Mouse (Mus musculus) lung, embryonic 15.5 days (tissue): ENCODE measurements at regions not wholly inside any gene's neighbourhood (a gene's known extent, or its start where the extent isn't known, plus 50 kb on each side); places are given as distances from the start of the nearest gene placed in this dataset.

Experiments used
- ATAC-seq: fragments of 200-750 bp; cut with Nextera tagmentation; 2 replicates; pipeline ENCODE4 v1.8.0; 2017; ENCODE audit warnings: moderate number of reproducible peaks, borderline replicate concordance; ENCODE audit not compliant: low FRiP score, low TSS enrichment; ENCODE audit errors: extremely low read depth
- H3K27ac ChIP-seq: fragments of 300-500 bp; sonication (generic); 2 replicates; pipeline ENCODE4 v1.5.1; 2015; ENCODE audit warnings: moderate library complexity, mild to moderate bottlenecking, inconsistent platforms
- H3K27me3 ChIP-seq: fragments of 300-500 bp; sonication (generic); 2 replicates; pipeline ENCODE4 v1.6.1; 2015; ENCODE audit warnings: inconsistent platforms
- H3K36me3 ChIP-seq: fragments of 300-500 bp; sonication (generic); 2 replicates; pipeline ENCODE4 v1.6.1; 2015; ENCODE audit warnings: inconsistent platforms
- H3K4me1 ChIP-seq: fragments of 300-500 bp; sonication (generic); 2 replicates; pipeline ENCODE4 v1.6.1; 2015; ENCODE audit warnings: inconsistent platforms
- H3K4me2 ChIP-seq: fragments of 300-500 bp; sonication (generic); 2 replicates; pipeline ENCODE4 v1.6.1; 2015; ENCODE audit warnings: inconsistent platforms, mild to moderate bottlenecking, moderate library complexity
- H3K4me3 ChIP-seq: fragments of 300-500 bp; sonication (generic); 2 replicates; pipeline ENCODE4 v1.5.1; 2015; ENCODE audit warnings: mild to moderate bottlenecking, inconsistent platforms
- H3K9ac ChIP-seq: fragments of 300-500 bp; sonication (generic); 2 replicates; pipeline ENCODE4 v1.6.1; 2015; ENCODE audit warnings: inconsistent platforms
- H3K9me3 ChIP-seq: fragments of 300-500 bp; sonication (generic); 2 replicates; pipeline ENCODE4 v1.6.1; 2016; ENCODE audit warnings: inconsistent platforms
- WGBS: fragments of 180-500 bp; shearing (Covaris S2); methylation state at CpG from one replicate; pipeline ENCODE4 v1.1.7; 2015; 5-methylcytosine and 5-hydroxymethylcytosine counted together

DNA sequence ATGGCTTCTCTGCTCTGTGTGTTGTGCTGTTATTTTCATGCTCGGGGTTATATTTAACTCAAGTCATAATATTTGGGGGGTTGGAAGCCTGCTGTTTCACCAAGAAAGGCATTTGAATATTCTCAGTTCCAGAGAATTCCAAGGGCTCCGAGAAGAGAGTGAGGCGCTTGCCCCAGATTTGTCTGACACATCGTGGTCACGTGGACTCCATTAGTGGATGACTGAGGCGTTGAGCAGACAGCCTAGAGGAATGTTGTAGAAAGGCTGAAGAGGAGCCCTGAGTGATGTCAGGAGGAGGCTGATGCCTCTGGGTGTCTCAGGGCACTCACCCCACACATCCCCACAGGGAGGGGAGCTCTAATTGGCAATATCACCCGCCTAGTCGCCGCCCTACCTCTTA is 175.1 kb upstream of the Cadm1 start:
- H3K36me3 ChIP-seq: no peaks in the 10 kb centered on the region
- H3K27me3 ChIP-seq: 0 out of 2 replicates have a peak, but pooled peaks cover 6% of the 10 kb centered on the region
- no peak overlapping the region for H3K27ac ChIP-seq
- no peak for ATAC-seq
- no peaks in the 10 kb centered on the region for H3K9me3 ChIP-seq
- H3K4me1 ChIP-seq: peaks cover 27% of the 10 kb centered on the region
- H3K9ac ChIP-seq: no peak overlapping the region
- no peak overlapping the region for H3K4me2 ChIP-seq
- no peak overlapping the region for H3K4me3 ChIP-seq
- WGBS: 76% methylated on average over 9 of the region's 9 CpGs

DNA sequence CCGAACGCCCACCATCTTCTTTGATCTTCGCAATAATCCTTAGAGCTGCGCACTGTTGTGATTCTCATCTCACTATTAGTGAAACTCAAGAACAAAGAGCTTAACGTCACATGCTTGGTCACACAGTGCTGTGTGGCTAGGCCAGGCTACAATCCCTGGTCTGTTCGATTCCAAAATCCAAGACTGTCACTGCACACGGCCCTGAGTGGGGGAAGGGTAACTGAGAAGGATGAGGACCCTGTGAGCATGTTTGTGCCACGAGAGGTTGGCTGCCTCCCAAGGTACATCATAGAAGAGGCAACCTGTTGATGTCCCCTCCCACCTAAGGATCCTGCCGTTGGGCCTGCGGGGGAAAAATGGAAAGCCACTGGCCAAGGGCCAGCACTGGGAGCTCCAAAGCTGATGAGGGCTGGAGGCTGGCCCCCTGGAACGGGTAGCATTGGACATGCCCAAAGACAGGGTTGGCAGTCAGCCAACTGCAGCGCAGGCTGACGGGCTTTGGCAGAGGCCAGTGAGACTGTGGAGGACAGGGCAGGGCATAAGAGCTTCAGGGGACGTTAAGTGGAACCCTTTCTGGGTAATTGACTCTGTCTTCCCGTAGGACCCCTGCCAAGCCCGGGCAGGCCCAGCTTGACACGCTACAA is 172.1 kb upstream of the Cadm1 start:
- peak overlapping the region; percentile 20; the same call in 1 of the 2 replicates for H3K27ac ChIP-seq
- H3K27me3 ChIP-seq: no peaks in the 10 kb centered on the region
- WGBS: 39% methylated on average over 17 of the region's 17 CpGs

DNA sequence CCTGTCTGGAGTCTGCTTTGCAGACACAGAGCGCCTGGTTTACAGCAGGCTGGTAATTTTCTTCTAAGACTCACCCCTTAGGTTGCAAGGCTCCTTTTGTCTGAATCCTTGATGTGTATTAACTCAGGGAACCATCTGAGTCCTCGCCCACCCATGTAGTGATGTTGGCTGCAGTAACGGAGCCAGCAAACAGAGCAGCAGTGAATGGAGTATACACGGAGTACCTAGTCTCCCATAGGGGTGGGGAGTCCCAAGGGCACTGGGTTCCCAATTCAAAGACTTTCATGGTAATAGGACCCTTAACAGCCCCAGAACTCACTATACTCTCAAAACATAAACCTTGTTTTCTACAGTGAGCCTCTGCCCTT is 171.6 kb upstream of the Cadm1 start:
- Histone ChIP-seq H3K27ac (peak overlapping the region; percentile 20; the same call in 1 of the 2 replicates), H3K36me3 (no peaks in the 10 kb centered on the region), H3K4me1 (peaks cover 28% of the 10 kb centered on the region), H3K4me2 (no peak overlapping the region; the same call in 1 of the 2 replicates), H3K27me3 (no peaks in the 10 kb centered on the region), H3K9ac (no peak overlapping the region), H3K9me3 (no peaks in the 10 kb centered on the region), H3K4me3 (no peak overlapping the region)
- 50% methylated on average over 4 of the region's 4 CpGs for WGBS
- no peak for ATAC-seq

More for the DNA sequence above, 172.1 kb upstream of the Cadm1 start:
- H3K4me3 ChIP-seq: no peak overlapping the region
- no peaks in the 10 kb centered on the region for H3K36me3 ChIP-seq
- H3K4me2 ChIP-seq: no peak overlapping the region; the same call in 1 of the 2 replicates
- no peak overlapping the region for H3K9ac ChIP-seq
- no peaks in the 10 kb centered on the region for H3K9me3 ChIP-seq
- peak; percentile 84 for ATAC-seq
- H3K4me1 ChIP-seq: peaks cover 28% of the 10 kb centered on the region

DNA sequence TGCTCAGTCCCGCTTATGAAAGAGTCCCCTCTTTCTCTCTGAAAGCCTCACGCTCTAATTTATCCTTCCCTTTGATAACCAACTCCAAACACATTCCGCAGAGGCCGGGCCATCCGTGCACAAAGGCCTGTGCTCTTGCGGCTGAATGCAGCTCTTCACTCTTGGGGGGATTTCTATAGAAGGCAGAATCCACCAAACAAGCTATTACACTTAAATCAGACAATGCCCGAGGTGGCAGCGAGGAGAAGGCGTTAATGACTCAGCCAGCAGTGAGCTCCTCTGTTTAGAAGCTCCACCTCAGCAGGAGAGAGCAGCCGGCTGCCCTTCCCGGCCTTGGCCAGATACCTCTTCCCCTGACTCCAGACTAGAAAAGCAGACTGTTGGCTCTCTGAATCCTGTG is 166.9 kb upstream of the Cadm1 start:
- H3K9ac ChIP-seq: no peak overlapping the region
- H3K4me1 ChIP-seq: peaks cover 30% of the 10 kb centered on the region
- H3K36me3 ChIP-seq: no peaks in the 10 kb centered on the region
- 25% methylated on average over 11 of the region's 11 CpGs for WGBS
- no peaks in the 10 kb centered on the region for H3K9me3 ChIP-seq
- H3K27me3 ChIP-seq: peaks cover 17% of the 10 kb centered on the region
- H3K27ac ChIP-seq: no peak overlapping the region
- ATAC-seq: no peak
- no peak overlapping the region for H3K4me3 ChIP-seq
- H3K4me2 ChIP-seq: no peak overlapping the region

DNA sequence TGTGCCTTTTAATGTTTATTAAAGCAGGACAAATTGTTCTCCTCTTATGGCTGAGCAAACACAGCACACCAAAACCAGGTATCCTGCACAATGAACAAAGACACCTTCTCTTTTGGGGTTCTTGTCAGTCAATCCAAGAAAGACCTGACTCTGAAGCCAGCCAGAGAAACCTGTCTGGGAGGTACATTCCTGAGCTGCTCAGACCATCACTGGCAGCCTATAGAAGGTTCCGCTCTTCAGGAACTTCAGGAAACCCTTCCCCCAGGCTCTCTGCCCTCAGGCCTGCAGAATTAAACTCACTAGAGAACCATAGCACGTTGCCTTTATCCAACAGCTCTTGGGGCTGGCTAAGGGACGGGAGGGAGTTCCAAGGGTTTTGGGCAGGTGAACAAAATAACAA is 165.2 kb upstream of the Cadm1 start:
- Histone ChIP-seq H3K27ac (peak overlapping the region; percentile 41; the same call in 1 of the 2 replicates), H3K4me3 (no peak overlapping the region), H3K9ac (no peak overlapping the region), H3K27me3 (peaks cover 24% of the 10 kb centered on the region), H3K4me1 (peaks cover 28% of the 10 kb centered on the region), H3K4me2 (no peak overlapping the region), H3K36me3 (no peaks in the 10 kb centered on the region), H3K9me3 (no peaks in the 10 kb centered on the region)
- WGBS: 48% methylated on average over 3 of the region's 3 CpGs
- 0 out of 2 replicates have a peak, but pooled peaks have one; percentile 33 for ATAC-seq

DNA sequence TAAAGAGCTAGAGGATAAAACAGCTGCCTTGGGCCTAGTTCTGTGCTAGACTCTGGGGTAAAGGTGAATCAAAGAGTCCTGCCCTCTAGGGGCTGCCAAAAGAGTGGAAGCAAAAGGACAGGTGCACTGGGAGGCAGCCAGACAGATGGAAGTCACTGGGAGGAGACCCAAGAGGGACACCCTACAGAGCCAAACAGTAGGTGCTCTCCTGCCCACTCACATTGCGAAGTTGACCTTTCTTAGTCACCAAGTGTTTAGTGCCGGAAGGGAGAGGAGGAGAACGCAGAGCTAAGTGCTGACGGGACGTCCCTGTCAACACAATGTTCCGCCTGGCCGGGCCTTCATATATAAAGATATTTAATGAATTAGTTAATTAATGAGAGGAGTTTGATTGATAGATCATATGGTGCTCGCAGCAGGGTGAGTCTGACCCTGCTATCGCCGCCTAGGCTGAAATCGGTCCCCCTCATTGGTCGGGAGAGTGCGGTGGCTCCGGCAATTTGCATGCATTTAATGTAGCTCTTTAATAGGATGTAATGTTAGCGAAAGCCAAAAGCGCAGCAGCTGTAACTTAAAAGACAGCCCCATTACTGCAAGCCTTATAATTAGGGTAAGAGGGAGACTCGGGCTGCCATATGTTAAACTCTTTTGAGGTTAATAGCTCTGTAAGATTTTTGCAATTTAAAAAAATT is 162.6 kb upstream of the Cadm1 start:
- WGBS: 24% methylated on average over 17 of the region's 17 CpGs
- peak overlapping the region; percentile 24 for H3K4me3 ChIP-seq
- no peaks in the 10 kb centered on the region for H3K9me3 ChIP-seq
- no peak overlapping the region for H3K27ac ChIP-seq
- H3K9ac ChIP-seq: no peak overlapping the region
- peaks cover 28% of the 10 kb centered on the region for H3K4me1 ChIP-seq
- peak overlapping the region; percentile 53 for H3K4me2 ChIP-seq
- peaks cover 24% of the 10 kb centered on the region for H3K27me3 ChIP-seq
- no peaks in the 10 kb centered on the region for H3K36me3 ChIP-seq
- no peak for ATAC-seq

DNA sequence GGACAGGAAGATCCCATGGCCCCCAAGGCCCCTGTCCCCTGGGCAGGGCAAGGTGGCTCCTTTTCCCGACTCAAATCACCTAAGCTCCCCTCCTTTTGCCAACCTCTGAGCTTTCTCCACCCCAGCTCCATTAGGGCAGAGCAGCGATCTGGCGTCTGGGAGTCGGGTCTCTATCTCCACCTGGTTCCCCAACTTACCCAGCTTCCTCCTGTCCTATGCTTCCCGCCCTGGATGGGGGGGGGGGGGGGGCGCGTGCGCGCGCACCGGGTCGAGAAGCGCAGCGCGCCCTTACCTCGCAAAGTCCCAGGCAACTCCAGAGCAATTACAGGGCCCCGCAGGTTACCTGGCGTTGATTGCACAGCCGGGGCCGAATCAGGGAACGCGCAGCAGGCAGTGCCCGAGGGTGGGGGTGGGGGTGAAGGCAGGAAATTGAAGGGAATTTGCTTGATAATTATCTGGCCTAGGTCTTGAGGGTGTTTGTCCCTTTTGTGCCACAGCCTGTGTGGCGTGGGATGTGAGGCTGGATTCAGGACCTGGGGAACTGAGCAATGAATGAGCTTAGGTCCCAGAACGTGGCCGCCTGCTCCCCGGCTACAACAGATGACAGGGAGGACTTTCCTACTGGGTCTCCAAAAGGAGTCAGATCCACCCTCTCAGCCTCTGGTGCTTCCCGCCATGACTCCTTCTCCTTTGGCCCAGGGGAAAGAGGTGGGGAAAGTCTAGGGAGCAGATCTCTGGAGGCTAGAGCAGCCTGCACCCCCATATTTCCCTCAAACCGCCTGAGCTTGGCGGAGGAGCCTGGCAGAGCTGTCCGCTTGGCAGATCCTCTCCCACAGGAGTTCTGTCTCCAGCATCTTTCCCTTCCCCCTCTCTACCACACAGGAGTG is 161.7 kb upstream of the Cadm1 start:
- no peaks in the 10 kb centered on the region for H3K9me3 ChIP-seq
- no peak overlapping the region; the same call in 1 of the 2 replicates for H3K9ac ChIP-seq
- peaks cover 21% of the 10 kb centered on the region for H3K4me1 ChIP-seq
- peak overlapping the region; percentile 53 for H3K4me2 ChIP-seq
- H3K4me3 ChIP-seq: peak overlapping the region; percentile 24
- no peak overlapping the region for H3K27ac ChIP-seq
- no peaks in the 10 kb centered on the region for H3K36me3 ChIP-seq
- 10% methylated on average over 27 of the region's 31 CpGs for WGBS
- ATAC-seq: no peak
- peaks cover 24% of the 10 kb centered on the region for H3K27me3 ChIP-seq

DNA sequence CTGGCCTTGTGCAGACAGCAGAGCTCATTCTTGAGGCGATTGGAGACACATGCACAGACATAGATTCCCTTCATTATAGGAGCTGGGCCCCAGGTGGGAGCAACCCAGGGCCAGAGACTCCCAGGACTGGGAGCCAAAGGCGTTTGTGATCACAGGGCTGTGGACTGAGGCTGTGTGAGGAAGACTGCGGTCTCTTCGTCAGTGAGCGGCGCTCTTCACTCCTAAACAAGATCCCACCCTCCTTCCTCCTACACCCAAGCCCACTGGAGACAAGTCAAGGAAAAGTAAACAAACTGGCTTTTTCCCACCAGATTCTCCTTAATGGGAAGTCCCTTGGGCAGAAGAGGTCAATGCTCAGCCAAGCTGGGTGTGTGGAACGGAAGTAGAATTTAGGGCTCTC is 157.7 kb upstream of the Cadm1 start:
- peaks cover 14% of the 10 kb centered on the region for H3K4me1 ChIP-seq
- no peak overlapping the region for H3K4me3 ChIP-seq
- peaks cover 15% of the 10 kb centered on the region for H3K27me3 ChIP-seq
- no peak overlapping the region for H3K4me2 ChIP-seq
- no peaks in the 10 kb centered on the region for H3K9me3 ChIP-seq
- H3K27ac ChIP-seq: no peak overlapping the region
- ATAC-seq: 0 out of 2 replicates have a peak, but pooled peaks have one; percentile 57
- H3K9ac ChIP-seq: no peak overlapping the region
- 65% methylated on average over 7 of the region's 7 CpGs for WGBS
- no peaks in the 10 kb centered on the region for H3K36me3 ChIP-seq

DNA sequence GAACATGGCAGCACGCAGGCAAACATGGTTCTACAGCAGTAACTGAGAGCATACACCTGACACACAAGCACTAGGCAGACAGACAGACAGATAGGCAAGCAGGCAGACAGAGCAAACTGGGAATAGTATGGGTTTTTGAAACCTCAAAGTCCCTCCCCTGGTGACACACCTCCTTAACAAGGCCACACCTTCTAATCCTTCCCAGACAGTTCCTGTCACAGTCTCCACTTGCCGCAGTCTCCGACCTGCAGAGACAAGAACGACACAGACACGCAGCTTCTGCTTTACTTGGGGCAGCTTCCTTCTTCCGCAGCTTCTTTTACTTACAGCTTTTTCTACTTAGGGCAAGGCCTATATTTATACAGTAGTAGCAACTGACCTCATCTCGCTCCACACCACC is 155.9 kb upstream of the Cadm1 start:
- H3K4me3 ChIP-seq: no peak overlapping the region
- H3K4me2 ChIP-seq: no peak overlapping the region
- H3K27me3 ChIP-seq: no peaks in the 10 kb centered on the region
- no peak overlapping the region for H3K27ac ChIP-seq
- H3K9ac ChIP-seq: no peak overlapping the region
- WGBS: 92% methylated on average over 7 of the region's 7 CpGs
- H3K36me3 ChIP-seq: no peaks in the 10 kb centered on the region
- H3K9me3 ChIP-seq: no peaks in the 10 kb centered on the region
- ATAC-seq: no peak
- no peaks in the 10 kb centered on the region for H3K4me1 ChIP-seq

DNA sequence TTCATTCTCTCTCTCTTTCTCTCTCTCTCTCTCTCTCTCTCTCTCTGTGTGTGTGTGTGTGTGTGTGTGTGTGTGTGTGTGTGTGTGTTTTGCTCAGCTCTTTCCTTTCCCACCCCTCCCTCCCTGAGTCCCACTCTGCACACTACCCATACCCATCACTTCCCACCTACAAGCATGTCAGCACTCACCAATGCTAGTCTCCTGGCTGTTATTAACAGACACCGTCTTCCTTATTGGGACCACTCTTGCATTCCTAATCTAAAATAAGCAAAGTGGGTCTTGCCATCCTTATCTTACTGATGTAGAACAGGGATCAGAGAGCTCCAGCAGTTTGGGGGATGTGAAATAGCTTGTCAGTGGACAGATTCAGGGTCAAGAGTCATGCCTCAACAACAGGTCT is 153.3 kb upstream of the Cadm1 start:
- Histone ChIP-seq H3K27ac (no peak overlapping the region), H3K4me1 (no peaks in the 10 kb centered on the region), H3K27me3 (no peaks in the 10 kb centered on the region), H3K36me3 (no peaks in the 10 kb centered on the region), H3K4me2 (no peak overlapping the region), H3K9me3 (no peaks in the 10 kb centered on the region), H3K9ac (no peak overlapping the region), H3K4me3 (no peak overlapping the region)
- WGBS: 53% methylated on average over 1 of the region's 1 CpGs
- ATAC-seq: no peak

DNA sequence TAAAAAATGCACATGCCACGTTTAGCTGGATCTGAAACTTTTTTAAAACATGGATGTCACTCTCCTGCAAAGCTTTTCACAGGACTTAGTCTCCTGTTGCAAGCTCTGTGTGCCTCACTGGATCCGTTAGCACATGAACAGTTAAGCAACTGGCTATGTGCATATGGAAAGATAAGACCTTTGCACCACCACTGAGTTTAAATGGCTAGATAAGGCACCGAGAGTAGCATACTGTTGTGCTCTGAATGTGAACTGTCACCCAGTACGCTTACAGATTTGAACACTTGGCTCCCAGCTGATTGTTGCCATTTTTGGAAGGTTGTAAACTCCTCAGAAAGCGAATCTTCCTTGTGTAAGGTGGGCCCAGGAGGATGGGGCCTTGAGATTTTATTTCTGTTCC is 151.4 kb upstream of the Cadm1 start:
- no peak overlapping the region for H3K4me3 ChIP-seq
- no peak overlapping the region for H3K9ac ChIP-seq
- no peak overlapping the region for H3K4me2 ChIP-seq
- WGBS: 73% methylated on average over 5 of the region's 5 CpGs
- no peaks in the 10 kb centered on the region for H3K27me3 ChIP-seq
- no peaks in the 10 kb centered on the region for H3K9me3 ChIP-seq
- no peaks in the 10 kb centered on the region for H3K4me1 ChIP-seq
- ATAC-seq: no peak
- no peak overlapping the region for H3K27ac ChIP-seq
- H3K36me3 ChIP-seq: no peaks in the 10 kb centered on the region

DNA sequence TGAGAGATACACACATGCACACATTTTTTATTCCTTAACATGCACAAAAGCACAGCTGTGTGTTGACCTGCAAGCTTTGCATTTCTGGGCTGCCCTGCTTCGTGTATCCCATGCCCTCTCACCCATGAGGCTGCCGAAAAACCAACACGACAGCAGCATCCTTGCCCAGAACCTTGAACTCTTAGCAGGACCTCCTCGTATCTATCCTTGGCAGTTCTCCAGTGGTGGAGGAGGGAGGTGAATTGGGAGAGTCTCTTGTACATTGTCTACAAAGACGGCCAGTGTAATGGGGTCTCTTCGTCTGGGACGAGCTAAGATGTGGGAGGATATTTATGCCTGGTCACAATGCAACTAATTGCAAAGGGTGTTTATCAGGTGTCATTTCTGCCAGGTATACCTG is 149.6 kb upstream of the Cadm1 start:
- no peak overlapping the region for H3K9ac ChIP-seq
- no peak for ATAC-seq
- no peak overlapping the region for H3K4me2 ChIP-seq
- H3K4me3 ChIP-seq: no peak overlapping the region
- H3K9me3 ChIP-seq: no peaks in the 10 kb centered on the region
- H3K36me3 ChIP-seq: no peaks in the 10 kb centered on the region
- 45% methylated on average over 7 of the region's 7 CpGs for WGBS
- H3K4me1 ChIP-seq: peaks cover 9% of the 10 kb centered on the region; the same call in 1 of the 2 replicates
- H3K27me3 ChIP-seq: no peaks in the 10 kb centered on the region
- no peak overlapping the region for H3K27ac ChIP-seq
